Mouse (Mus musculus) embryonic facial prominence, embryonic 11.5 days (tissue): ENCODE results near the gene Sema6d. TPM values are rescaled to one million over a fixed set of nuclear protein-coding genes. Genes with fewer than 3 reads are reported as not detected.

Experiments used
- ATAC-seq: fragments of 200-750 bp; cut with Nextera tagmentation; replicated peaks from 2 replicates; pipeline ENCODE4 v1.8.0; 2017; ENCODE audit warnings: low read depth; ENCODE audit not compliant: insufficient number of reproducible peaks, low FRiP score, low TSS enrichment
- DNase-seq: peaks from one replicate; pipeline ENCODE4 v3.0.0-alpha.2; 2015; ENCODE audit warnings: low spot score
- H3K27ac ChIP-seq: fragments of 300-500 bp; sonication (generic); replicated peaks from 2 replicates; pipeline ENCODE4 v1.5.1; 2014; ENCODE audit warnings: mild to moderate bottlenecking, low read depth, low read length, control low read depth
- H3K27me3 ChIP-seq: fragments of 300-500 bp; sonication (generic); 2 replicates; pipeline ENCODE4 v1.6.1; 2014; ENCODE audit warnings: mild to moderate bottlenecking, low read length, moderate library complexity, mixed read lengths; ENCODE audit not compliant: control insufficient read depth, insufficient read depth
- H3K36me3 ChIP-seq: fragments of 300-500 bp; sonication (generic); replicated peaks from 2 replicates; pipeline ENCODE4 v1.6.1; 2014; ENCODE audit warnings: low read depth, mild to moderate bottlenecking, low read length, moderate library complexity, mixed read lengths; ENCODE audit not compliant: control insufficient read depth, insufficient read depth
- H3K4me1 ChIP-seq: fragments of 300-500 bp; sonication (generic); 2 replicates; pipeline ENCODE4 v1.6.1; 2014; ENCODE audit warnings: low read length, mixed read lengths; ENCODE audit not compliant: control insufficient read depth, insufficient read depth
- H3K4me2 ChIP-seq: fragments of 300-500 bp; sonication (generic); 2 replicates; pipeline ENCODE4 v1.6.1; 2014; ENCODE audit warnings: low read depth, mild to moderate bottlenecking, control low read depth, low read length, moderate library complexity
- H3K4me3 ChIP-seq: fragments of 300-500 bp; sonication (generic); 2 replicates; pipeline ENCODE4 v1.5.1; 2014; ENCODE audit warnings: low read depth, low read length, control low read depth
- H3K9ac ChIP-seq: fragments of 300-500 bp; sonication (generic); replicated peaks from 2 replicates; pipeline ENCODE4 v1.6.1; 2014; ENCODE audit warnings: mild to moderate bottlenecking, control low read depth, low read length
- H3K9me3 ChIP-seq: fragments of 300-500 bp; sonication (generic); replicated peaks from 2 replicates; pipeline ENCODE4 v1.6.1; 2016; ENCODE audit warnings: mild to moderate bottlenecking, low read length, inconsistent platforms, mixed read lengths; ENCODE audit not compliant: control insufficient read depth
- WGBS: fragments of 180-500 bp; shearing (Covaris S2); extraction: QIAGEN DNeasy Blood & Tissue Kit; methylation state at CpG from one replicate; pipeline ENCODE4 v1.1.7; 2014; 5-methylcytosine and 5-hydroxymethylcytosine counted together
- polyA plus RNA-seq: library from polyadenylated mRNA; unstranded; fragments of >200 nt; fragmentation: Nextera tagmentation; extraction: Ambion mirVana; gene quantifications from 2 replicates; pipeline ENCODE4 v1.2.1, GENCODE M21; 2014

Gene Sema6d
- polyA plus RNA-seq, 1 experiment from 2014 or later, result 10.5 TPM

DNA sequence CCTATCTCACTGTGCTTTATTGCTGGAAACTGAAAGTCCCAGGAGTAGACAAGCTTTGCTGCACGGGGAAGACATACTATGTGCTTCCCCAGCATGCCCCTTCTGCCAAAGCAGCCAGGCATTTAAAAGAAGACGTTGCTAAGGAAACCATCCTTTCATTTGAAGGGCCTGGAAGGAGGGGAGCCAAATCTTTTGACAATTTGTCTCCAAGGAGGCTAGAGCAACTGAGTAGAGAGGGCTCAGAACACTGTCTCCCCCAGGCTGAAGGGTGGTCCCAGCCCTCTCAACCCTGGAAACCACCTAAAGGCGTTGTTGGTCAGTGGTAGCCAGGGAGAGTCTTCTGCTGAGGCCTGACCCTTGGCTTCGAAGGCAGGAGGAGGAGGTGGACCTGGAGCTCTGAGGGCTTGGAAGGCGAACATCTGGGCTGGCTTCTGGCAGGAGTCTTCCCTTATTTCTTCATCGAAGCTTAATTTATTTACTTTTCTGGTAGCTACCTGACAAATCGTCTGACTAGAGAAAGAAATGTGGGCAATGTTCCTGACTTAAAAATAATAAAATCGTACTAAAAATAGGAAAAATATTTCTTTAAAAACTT is 545.6 kb downstream of the Sema6d start:
- DNase-seq, result no peak
- H3K27ac ChIP-seq, result no peak overlapping the region
- no peak overlapping the region for H3K9ac ChIP-seq
- no peak overlapping the region for H3K4me2 ChIP-seq
- no peaks in the 10 kb centered on the region for H3K27me3 ChIP-seq
- no peaks in the 10 kb centered on the region for H3K4me1 ChIP-seq
- no peaks in the 10 kb centered on the region for H3K9me3 ChIP-seq
- no peak for ATAC-seq
- 65% methylated on average over 8 of the region's 8 CpGs for WGBS
- no peak overlapping the region for H3K4me3 ChIP-seq
- no peaks in the 10 kb centered on the region for H3K36me3 ChIP-seq

DNA sequence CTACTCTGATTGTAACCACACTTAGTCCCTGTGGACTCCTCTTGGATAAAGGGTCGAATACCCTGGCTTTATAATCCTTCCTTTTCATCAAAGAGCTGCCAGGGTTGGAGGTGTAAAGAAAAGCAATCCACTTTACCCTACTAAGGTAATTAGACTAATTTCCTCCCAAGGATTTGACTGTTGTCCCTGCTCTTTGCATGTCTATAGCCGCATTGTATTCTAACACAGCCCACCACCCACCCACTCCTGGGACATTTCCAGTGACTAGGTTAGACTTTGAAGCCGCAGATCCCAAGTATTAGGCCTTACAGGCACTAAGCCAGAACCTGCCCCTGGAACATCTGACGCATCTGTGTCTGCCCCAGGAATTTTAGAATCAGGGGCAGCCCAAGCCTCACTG is 547.3 kb downstream of the Sema6d start:
- no peak overlapping the region for H3K9ac ChIP-seq
- no peaks in the 10 kb centered on the region for H3K27me3 ChIP-seq
- H3K36me3 ChIP-seq, result no peaks in the 10 kb centered on the region
- no peaks in the 10 kb centered on the region for H3K9me3 ChIP-seq
- no peaks in the 10 kb centered on the region for H3K4me1 ChIP-seq
- DNase-seq, result no peak
- H3K4me2 ChIP-seq, result no peak overlapping the region
- WGBS, result 47% methylated on average over 4 of the region's 4 CpGs
- ATAC-seq, result no peak
- no peak overlapping the region for H3K27ac ChIP-seq
- H3K4me3 ChIP-seq, result no peak overlapping the region

DNA sequence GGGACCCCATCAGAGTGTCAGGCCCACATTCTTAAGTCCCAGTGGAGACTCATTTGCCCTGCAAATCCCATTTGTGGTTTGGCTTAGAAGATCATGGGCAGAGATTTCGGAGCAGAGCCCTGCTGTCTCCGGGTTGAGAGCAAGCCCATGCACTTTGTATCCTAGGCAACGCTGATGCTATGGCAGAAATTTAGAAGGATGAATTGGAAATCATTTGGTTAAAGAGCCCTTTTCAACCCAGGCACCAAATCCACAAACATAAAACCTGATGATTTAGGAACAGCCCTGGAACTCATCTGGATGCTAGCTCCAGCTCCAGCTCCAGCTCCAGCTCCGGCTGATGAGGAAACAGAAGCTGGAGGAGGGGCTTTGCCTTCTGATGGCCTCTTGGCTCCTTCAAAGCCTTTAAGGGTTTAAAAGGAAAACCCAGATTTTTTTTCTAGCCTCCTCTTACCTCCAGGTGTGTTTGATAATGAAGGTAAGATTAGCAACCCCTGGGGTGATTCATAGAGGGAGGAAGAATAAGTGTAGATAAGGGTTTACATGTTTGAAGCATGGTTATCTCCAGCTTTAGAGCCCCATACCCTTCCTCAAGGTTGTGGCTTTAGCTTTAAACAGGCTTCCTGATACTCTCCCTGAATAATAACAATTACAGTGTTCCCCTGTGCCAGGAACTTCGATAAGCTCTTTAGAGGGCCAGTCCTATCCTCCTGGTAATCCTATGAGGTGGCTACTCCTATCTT is 549.6 kb downstream of the Sema6d start:
- Histone ChIP-seq H3K4me1 (no peaks in the 10 kb centered on the region), H3K9ac (no peak overlapping the region), H3K27ac (no peak overlapping the region), H3K27me3 (no peaks in the 10 kb centered on the region), H3K4me2 (no peak overlapping the region), H3K9me3 (no peaks in the 10 kb centered on the region), H3K4me3 (no peak overlapping the region), H3K36me3 (no peaks in the 10 kb centered on the region)
- WGBS, result 79% methylated on average over 5 of the region's 5 CpGs
- no peak for DNase-seq
- no peak for ATAC-seq

DNA sequence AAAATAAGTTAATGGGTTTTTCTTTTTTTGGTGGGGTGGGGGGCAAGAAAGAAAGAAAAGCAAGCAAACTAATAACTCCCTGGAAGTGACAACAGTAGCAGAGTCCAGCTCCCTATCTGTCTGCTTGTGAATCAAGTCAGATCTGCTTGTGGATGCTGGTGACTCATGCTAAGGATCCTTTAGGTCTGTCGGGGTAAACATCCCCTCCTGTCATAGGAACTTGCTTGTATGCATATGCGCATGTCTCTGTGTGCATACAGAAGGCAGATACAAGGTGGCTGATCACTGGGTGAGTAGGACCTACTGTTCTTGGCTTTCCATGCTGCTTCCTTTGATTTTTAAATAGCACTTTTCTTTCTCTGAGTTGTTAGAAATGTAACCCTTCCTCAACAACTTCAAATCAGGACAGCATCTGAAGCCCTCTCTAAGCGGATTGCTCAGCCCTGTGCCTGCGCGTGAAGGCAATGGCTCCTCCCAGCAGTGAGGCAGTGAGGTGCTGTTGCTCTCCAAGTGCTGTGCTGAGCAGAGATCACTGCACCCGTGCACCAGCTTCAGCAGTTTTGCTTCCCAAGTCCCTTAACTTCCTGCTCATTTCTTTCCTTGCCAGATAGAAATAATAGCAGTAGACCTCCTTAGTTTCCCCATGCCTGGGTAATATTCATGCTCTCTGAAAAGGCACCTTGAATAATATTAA is 550.9 kb downstream of the Sema6d start:
- no peak for DNase-seq
- Histone ChIP-seq H3K4me1 (no peaks in the 10 kb centered on the region), H3K9ac (no peak overlapping the region), H3K4me3 (no peak overlapping the region), H3K4me2 (no peak overlapping the region), H3K36me3 (no peaks in the 10 kb centered on the region), H3K27ac (no peak overlapping the region), H3K9me3 (no peaks in the 10 kb centered on the region), H3K27me3 (no peaks in the 10 kb centered on the region)
- ATAC-seq, result no peak
- 40% methylated on average over 6 of the region's 6 CpGs for WGBS

DNA sequence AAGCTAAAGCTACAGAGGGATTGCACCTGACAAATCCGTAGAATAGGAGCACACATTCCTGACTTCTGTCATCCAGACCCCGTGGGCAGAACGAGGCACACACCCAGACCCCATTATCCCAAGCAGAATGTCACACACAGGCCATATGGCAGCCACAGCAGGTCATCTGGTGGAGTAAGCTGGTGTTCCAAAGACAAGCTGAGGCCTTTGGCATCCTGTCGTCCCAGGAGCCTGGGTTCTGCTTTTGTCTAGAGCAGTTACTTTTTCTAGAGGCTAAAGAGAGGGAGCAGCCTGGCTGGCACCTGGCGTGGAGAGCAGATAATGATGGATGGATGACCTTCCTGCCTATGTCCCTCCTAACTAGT is 551.4 kb downstream of the Sema6d start:
- ATAC-seq (no peak), DNase-seq (no peak)

DNA sequence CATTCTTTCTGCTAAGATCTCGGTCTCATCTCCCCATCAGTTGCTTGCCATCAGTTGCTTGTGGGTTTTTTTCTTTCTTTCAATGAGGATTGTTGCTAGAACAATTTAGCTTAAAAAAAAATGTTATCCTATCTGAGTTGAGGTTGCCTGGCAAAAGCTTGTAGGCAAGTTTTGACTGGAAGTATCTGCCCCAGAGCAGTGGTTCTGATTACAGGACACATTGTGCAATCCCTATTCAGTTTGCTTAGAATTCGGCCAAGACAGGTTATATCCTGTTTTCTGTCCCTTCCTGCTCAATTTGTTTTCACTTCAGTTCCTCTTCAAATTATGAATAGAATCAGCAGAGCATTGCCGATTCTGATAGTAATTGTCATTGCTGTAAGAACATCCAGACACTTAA is 552.4 kb downstream of the Sema6d start:
- Histone ChIP-seq H3K27me3 (no peaks in the 10 kb centered on the region), H3K4me2 (no peak overlapping the region), H3K4me1 (no peaks in the 10 kb centered on the region), H3K9ac (no peak overlapping the region), H3K9me3 (no peaks in the 10 kb centered on the region), H3K4me3 (no peak overlapping the region), H3K36me3 (no peaks in the 10 kb centered on the region), H3K27ac (no peak overlapping the region)
- 62% methylated on average over 3 of the region's 3 CpGs for WGBS
- DNase-seq (no peak), ATAC-seq (no peak)

More for the DNA sequence above, 551.4 kb downstream of the Sema6d start:
- 26% methylated on average over 5 of the region's 5 CpGs for WGBS
- Histone ChIP-seq H3K4me1 (no peaks in the 10 kb centered on the region), H3K27ac (no peak overlapping the region), H3K36me3 (no peaks in the 10 kb centered on the region), H3K9me3 (no peaks in the 10 kb centered on the region), H3K4me2 (no peak overlapping the region), H3K4me3 (no peak overlapping the region), H3K9ac (no peak overlapping the region), H3K27me3 (no peaks in the 10 kb centered on the region)

DNA sequence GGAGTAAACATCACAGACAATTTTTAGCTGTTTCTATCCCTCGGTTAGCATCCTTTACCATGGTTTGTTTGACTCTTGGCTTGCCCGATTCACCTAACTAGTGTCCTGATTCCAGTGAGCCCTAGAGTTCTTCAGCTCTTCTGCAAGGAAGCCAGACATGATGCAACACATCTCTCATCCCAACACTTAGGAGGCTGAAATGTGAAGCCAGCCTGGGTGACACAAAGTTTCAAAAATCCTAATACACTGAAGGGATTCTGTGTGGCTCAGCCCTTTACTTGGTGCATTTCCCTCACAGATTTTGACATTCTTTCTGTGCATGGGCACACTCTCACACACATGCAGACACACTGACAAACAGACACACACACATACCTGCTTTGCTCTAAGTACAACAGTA is 560.8 kb downstream of the Sema6d start:
- no peak overlapping the region for H3K27ac ChIP-seq
- no peak overlapping the region for H3K4me2 ChIP-seq
- H3K9me3 ChIP-seq, result no peaks in the 10 kb centered on the region
- ATAC-seq, result no peak
- no peaks in the 10 kb centered on the region for H3K4me1 ChIP-seq
- DNase-seq, result no peak
- no peak overlapping the region for H3K4me3 ChIP-seq
- 96% methylated on average over 2 of the region's 2 CpGs for WGBS
- H3K36me3 ChIP-seq, result no peaks in the 10 kb centered on the region
- H3K9ac ChIP-seq, result no peak overlapping the region
- no peaks in the 10 kb centered on the region for H3K27me3 ChIP-seq

DNA sequence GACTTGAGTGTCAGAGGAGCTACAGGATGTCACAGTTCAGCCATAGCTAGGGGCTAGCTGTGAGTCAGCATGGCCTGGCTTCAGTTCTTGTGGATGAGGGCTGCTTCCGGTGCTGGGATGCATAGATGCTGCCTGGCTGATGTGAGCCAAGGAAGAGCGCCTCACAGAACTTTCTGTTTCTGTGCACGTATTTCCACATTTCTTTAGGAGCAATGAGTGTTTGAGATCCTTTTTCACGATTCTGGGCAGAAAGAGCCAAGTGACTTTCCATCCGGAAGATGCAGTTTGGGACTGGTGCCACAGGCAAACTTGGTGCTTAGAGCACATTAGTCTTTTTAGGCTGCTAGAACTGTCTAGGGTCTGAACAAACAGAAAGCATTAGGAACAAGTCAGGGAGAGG is 561.4 kb downstream of the Sema6d start:
- Histone ChIP-seq H3K4me2 (no peak overlapping the region), H3K27me3 (no peaks in the 10 kb centered on the region), H3K36me3 (no peaks in the 10 kb centered on the region), H3K9ac (no peak overlapping the region), H3K4me3 (no peak overlapping the region), H3K4me1 (no peaks in the 10 kb centered on the region), H3K27ac (no peak overlapping the region), H3K9me3 (no peaks in the 10 kb centered on the region)
- WGBS, result 84% methylated on average over 5 of the region's 5 CpGs
- ATAC-seq, result no peak
- DNase-seq, result no peak
